Mouse (Mus musculus) left cerebral cortex, postnatal 14 days (tissue): ENCODE measurements at regions not wholly inside any gene's neighbourhood (a gene's known extent, or its start where the extent isn't known, plus 50 kb on each side); places are given as distances from the start of the nearest gene placed in this dataset.
A peak's percentile ranks its signal among the peaks of the same experiment; 100 is the strongest.

Experiments used
- DNase-seq, 2 experiments: peaks; one replicate each; pipeline ENCODE4 v3.0.0; 2021 to 2022; ENCODE audit warnings: low spot score in 2 of 2, mixed read lengths in 1 of 2
- intact Hi-C: fragments of 180-260 bp; cut with DNase I; formaldehyde crosslinking; loops from one replicate; pipeline ENCODE4 v1.15.1; 2025

DNA sequence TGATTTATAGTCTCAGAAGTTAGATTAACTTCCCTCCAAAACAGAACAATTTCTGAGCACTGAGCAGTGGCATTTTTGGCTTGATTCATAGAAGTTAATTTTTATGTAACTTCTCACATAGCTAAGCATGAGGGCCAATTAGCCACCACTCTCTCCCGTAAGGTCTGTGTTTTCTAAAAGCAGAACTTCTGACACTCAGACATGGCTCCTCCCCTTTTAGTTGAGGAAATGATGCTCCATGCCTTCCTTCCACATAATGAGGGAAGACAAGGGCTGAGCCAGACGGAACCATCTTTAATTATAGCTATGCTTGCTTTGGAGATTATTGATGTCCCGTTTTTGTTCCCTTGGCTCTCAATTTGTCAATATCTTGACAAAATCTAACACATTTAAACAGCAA lies 429.3 kb downstream of the Psat1 start:
- DNase-seq: no peak
- intact Hi-C loops: no loop called here

DNA sequence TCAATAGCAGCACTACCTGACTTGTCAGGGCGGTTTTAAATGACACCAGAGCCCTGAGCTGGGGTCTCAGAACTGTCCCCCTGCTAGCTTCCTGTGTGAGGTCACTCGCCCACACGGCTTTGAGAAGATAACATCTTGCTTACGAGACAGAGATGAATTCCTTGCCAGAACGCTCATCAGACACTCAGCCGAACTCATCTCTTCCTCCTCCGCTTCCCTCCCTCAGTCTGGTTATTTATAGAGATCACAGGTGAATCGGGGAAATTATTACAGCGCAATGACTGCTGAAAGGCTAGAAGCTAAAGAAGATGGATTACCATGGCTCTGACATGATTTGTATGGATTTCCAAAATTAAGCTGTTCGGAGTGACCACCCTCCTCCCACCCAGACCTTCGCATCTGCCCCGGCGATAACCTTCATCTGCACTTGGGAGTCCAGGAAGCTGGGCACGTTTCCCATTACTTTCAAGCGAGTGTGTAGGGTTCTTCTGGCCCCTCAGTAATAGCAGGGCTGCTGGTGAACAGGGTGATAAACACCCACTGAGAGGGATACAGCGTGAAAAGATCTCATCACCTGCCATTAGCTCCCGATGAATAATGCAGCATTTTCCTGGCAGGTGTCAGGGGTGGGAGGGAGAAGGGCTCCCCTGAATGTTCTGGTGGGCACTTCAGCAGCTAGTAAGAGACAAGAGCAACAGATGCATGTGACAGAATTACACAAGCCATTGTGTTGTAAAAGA lies 430.4 kb downstream of the Psat1 start:
- intact Hi-C loops: no loop called here
- DNase-seq: peak; percentile 15 to 40

DNA sequence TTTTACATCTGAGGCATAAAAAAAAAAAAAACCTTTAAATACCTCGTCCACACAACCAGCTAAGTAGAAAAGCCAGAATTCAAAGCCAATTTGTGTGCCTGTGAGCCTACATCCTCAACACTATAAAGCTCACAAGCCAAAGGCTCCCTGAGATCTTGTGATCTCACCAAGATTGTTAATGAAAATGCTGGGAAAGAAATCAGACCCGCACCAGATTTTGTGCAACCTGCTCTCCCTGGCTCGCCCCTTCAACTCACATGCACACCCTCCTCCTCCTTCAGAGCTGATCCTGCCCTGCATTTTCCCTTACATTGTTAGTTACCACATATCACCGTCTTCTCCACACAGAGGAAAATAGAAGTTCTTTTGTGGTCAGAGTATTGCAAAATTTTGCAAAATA lies 433.9 kb downstream of the Psat1 start:
- DNase-seq: peak in 1 of 2 experiments; percentile 13
- intact Hi-C loops: no loop called here

DNA sequence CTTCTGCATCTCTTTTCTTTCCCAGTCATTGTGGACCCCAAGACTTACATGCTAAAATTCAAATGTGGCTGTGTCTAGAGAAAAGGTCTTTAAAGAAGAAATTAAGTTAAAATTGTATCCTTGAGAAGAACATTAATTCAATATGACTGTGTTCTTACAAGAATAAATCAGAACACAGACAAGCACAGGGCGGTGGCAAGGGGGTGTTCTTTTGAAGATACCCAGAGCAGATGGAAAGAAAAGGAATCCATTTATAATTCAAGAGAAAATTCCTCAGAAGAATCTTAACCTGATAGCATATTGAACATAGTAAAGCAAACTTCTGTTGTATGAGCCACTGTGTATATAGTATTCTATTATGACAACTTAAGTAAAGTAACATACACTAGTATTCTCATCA lies 436.7 kb downstream of the Psat1 start:
- intact Hi-C loops: no loop called here
- peak in 1 of 2 experiments; percentile 10 for DNase-seq

DNA sequence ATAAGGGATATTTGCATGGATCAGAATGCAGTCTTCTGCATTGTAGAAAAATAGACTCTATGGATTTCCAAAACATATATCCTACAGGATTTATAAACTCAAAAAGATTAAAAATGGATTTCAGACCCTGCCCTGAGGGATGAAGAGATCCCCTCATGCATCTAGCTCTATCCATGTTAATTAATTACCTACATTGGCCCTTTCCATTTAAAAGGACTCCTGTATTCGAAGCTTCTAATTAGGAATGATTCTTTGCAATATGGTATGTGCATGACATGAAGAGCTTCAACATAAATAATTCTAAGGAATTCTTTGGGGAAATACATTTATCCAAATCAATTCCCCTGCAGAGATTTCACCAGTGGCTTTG lies 444.2 kb downstream of the Psat1 start:
- intact Hi-C loops: no loop called here

DNA sequence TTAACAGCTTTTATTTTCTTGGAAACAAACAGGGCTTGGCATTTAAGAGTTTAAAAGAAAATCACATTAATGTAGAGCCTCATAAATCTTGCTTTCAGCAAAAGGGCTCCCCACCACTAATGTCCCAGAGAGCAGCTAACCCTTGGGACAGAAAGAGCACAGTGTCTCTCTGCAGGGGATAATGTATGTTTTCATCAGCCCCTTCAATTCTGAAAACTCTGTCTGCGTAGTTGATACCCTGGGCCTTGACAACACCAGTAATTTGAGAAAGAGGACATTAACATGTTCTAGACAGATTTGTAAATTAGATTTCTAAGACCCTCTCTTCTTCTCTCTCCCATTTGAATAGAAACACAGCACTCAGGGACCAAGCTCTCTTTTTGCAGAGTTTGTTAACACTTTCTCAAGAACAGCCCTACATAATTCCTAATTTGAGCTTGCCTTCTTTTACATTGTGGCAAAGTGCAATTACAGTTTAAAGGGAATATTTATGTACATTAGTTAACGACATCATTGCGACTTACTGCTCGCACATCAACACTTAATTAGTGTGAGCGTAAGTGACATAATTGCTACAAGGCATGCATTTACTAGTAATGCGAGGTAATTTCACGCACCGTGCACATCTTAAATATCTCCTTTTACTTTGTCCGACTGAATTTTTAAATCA lies 444.7 kb downstream of the Psat1 start:
- intact Hi-C loops: no loop called here
- DNase-seq: no peak

More for the DNA sequence above, 444.2 kb downstream of the Psat1 start:
- no peak for DNase-seq

DNA sequence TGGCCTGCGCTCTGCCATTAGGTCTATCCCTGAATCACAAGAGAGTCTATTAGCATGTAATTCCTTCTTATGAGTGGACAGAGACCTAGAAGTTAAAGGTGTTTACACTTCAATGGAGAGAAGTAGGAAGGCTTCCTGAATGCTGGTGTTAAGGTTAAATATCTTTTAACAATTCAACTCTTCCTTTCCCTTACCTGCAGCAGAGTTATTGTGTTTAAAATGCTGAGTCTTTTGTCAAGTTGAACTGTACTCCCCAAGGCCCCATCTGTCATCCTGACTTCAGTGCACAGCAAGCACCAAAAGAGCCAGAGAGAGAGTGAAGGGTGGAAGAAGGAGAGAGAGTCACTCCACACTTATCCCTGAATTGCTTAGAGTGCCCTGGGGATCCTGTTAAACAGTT lies 451.6 kb downstream of the Psat1 start:
- no peak for DNase-seq
- intact Hi-C loops: no loop called here

DNA sequence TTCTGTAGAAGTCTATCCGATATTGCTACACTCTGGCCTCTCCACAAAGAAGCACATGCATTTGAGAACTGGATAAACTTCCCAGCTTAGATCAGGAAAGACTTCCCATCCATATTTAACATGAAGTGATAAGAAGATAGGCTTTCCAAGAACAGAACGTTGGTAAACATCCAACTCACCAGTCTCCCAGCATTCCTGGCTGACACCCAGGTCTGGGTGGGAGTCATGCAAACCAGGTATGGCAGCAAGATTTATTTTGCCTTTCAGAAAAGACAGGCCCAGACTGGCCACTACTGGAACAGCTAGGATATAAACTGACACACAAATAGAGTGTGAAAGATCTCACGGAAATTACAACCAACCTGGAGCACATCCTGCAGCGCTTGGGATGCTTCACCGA lies 459.6 kb downstream of the Psat1 start:
- intact Hi-C loops: no loop called here

DNA sequence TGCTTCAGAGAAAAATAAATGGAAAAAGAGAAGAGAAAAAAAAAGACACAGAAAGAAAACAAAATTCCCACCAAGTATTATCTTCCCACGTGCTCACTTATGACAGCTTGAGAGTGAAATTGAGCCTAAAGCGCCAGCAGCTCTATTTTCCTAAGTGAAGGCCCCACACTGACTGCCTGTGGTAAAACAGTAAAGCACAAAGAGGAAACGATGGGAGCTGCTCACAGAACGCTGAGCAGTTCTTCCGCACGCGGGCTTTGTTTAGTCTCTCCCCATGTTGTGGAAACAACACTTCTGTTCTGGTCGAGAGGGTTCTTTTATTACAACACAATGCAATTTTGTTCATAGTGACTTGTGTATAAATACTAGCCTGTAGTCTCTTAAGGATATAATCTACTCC lies 465.5 kb downstream of the Psat1 start:
- DNase-seq: no peak

More for the DNA sequence above, 459.6 kb downstream of the Psat1 start:
- DNase-seq: peak in 1 of 2 experiments; percentile 20

DNA sequence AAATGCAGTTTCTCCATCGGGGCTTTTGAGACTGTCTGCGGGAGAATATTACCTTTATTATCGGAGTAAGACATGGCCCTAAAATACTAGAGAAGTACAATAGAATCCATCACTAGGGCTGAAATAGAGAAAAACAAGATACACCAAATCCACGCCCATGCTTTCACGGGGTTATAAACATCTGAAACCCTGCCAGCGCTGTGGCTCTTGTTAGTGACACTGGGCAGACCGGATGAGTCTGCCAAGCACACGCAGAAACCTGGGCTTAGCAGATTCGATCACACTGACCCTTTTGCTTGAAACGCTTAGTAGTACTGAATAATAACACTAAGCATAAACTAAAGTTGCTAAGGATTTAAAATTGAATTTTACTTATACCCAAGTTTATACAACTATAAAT lies 477.6 kb downstream of the Psat1 start:
- no peak for DNase-seq
- intact Hi-C loops: no loop called here

More for the DNA sequence above, 465.5 kb downstream of the Psat1 start:
- intact Hi-C loops: no loop called here

DNA sequence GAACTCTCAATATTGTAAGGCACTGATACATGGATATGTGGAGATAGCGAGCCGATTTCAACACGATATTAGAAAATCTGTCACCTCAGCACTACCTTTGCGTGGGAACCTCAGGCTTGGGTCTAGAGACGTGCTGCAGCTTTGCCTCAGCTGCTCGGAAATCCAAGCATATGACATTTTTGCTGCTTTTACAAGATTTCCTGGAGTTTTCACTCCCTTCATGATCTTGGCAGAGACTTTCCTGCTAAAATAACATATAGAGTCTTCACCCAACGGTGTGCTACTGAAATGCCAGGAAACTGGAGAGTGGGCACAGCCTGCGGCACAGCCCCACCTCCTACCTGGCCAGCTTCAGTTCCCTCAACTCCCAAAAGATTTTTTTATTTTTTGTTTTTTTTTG lies 480.4 kb downstream of the Psat1 start:
- intact Hi-C loops: no loop called here

DNA sequence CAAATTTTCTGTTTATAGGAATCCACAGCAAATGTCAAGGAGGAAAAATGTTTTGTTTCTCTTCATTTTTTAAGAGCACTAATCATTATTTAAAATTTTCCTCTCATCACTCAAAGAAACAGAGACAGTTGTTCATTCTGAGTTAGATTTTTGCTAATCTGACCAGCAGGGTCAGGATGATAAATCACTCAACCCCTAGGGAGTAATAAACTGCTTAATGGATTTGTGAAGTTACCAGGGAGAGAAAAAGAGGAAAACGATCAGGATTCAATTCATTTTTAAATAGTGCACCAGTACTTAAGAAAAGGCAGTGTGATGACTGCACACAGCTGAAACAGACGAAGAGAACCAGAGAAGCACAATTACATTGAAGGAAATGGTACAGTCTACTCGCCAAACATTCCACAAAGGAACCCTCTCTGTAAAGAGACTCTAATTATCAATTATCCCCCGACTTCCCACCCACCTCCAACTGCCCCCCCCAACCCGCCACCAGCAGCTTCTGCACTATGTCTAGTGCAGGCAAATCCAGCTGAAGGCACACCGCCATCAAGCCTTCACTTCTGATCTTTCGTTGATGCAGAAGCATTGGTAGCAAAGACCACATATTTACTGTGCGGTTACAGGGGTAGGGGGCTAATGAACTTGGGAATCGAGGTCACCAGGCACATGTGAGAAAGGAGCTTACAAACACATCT lies 481.9 kb downstream of the Psat1 start:
- intact Hi-C loops: no loop called here
- no peak for DNase-seq

More for the DNA sequence above, 480.4 kb downstream of the Psat1 start:
- DNase-seq: peak; percentile 9 to 26

DNA sequence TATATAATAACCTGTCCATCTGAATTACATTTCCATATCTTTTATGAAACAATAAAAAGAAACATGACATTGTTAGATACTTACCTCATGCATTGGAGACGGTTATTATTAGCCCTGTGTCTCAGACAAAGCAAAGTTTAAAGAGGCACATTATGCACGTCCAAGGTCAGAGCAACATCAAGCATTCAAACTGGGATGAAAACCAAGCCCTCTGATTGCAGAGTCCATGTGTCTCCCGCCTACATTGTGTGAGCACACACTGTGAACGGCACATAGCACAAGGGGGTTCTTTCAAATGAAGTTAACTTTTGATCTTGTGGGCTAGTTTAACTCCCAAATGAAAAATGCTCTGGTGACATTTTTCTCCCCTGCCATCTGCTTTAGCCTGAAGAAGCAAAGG lies 489.3 kb downstream of the Psat1 start:
- DNase-seq: no peak
- intact Hi-C loops: no loop called here

DNA sequence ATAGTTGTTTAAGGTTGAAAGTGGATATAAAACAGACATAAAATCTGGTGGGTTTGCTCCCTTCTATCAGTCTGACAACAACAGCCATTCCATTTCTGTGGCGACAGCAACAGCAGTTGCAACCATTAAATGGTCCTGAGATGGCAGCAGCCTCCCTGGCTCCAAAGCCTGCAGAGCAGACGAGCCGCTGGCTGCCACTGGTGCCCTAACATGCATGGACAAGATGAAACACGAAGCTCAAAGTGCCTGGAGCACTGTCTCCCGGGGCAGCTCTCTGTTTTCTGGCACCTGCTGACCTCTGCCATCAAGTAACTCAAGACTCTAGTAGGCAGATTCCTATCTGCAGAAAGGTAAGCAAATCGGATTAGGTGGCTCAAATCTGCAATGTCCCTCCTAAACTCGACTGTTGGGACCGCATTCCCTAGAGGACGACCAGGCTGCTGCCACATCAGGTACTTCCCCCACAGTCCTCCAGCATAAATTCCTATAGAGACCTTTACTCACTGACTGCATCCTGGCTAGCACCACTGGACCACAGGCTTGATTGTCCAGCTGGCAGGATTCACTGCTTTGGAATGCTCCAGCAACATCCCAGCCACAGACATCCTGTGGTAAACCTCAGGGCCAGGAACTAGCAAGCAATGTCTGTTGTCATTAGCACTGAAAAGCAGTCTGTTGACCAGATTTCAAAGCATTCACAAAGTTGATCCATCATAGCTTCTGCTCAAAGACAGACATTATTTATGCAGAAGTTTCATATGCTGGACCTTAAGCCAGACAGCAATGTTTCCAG lies 490.0 kb downstream of the Psat1 start:
- DNase-seq: no peak
- intact Hi-C loops: no loop called here

DNA sequence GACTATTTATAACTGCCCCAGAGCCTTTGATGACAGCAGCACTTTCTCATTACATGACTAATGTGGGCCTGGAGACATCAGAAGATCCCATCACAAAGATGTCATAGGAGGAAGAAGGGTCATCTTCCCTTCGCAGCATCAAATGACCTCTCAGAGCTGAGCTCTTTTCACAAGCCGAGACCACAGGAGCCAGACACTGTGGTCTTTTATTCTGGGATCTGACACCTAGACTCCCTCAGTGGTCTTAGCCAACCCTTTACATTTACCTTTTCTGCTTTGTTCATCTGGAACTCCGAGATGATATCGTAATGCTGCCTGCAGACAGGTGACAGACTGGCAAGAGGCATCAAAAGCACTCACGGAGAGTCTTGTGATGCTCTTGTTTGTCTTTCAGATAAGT lies 498.1 kb downstream of the Psat1 start:
- no peak for DNase-seq
- intact Hi-C loops: no loop called here

DNA sequence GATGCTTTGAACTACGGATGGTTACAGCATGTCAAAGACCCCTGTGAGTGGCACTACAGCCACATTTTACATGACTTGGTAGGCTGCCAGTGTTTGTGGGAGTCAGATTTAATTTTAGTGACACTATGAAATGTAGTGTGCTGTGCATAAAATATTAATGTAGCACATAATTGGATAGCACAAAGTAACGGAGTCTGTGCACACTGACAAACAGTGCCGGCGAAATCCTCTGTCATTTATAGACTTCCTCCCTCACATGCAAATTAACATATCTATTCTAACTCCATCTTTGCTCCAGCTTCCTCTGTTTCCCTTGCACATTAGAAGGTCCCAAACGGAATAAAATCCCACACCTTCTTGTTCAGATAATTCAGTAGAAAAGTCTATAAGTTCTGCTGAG lies 515.3 kb downstream of the Psat1 start:
- DNase-seq: peak in 1 of 2 experiments; percentile 13
- intact Hi-C loops: no loop called here

DNA sequence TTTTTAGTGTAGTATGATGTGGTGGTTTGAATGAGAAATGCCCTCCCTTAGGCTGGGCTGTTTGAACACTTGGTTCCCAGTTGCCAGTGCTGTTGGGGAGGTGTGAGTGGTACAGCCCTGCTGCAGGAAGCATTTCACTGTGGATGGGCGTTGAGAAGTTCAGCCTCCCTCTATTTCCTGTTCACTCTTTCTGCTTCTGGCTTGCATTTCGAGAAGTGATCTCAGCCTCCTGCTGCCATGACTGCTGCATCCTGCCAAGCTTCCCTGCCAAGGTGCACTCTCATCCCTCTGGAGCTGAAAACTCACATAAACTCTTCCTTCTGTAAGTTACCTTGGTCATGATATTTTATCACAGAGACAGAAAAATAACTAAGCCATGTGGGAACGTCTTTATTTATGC lies 525.8 kb downstream of the Psat1 start:
- DNase-seq: peak in 1 of 2 experiments; percentile 9
- intact Hi-C loops: no loop called here

DNA sequence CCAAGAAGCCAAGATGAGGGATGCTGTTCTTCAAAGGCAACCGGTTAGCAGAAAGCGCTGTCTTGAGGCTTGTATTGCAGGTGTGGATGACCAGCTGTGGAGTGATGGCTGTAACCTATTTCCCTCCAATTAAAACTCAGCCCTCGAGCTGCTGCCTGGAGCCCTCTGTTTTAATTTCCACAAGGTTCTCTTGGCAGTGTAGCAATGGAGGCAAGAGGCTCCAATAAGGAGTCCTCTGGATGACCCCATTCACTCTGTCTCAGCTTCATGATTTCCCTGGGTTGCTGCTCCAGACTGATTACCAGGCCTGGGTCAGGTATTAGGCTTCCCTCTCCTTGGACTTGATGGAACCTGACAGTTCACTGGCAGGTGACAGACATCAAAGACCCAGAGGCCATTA lies 548.5 kb downstream of the Psat1 start:
- no peak for DNase-seq
- intact Hi-C loops: no loop called here

DNA sequence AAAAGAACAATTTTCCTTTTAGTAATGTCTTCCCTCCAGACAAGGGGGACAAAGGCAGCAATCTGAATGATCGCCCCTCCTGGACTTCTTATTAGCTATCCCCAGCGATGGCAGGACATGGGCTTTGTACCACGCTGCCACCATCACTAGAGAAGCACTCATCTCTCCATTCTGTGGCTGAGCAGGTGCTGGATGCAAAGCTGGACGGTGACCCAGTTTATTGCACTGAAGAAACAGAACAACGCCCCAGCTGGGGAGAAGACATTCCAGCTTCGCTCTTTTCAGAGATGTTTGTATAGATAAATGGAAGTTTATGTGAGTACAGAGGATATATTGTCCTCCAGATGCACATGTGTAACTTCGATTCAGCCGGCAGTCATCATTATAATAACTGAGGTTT lies 575.5 kb downstream of the Psat1 start:
- intact Hi-C loops: no loop called here
- DNase-seq: peak; percentile 11 to 21

DNA sequence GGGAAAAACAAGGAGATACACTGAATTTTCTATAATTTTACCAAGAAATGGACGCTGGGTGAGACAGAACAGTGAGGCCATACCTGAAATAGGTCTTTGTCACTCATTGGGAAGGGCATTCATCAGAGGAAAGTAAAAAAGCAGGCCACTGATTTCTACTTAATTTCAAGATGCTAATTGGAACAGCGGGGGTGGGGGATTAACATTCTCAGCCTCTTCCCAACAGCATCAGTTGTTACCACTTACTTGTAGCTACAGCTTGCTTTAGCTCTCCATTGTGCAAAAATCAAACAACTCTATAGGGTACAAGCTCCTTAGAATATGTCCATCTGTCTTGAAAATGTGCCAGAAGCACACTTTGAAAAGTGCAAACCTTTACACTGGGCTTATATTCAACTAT lies 580.2 kb downstream of the Psat1 start:
- DNase-seq: no peak
- intact Hi-C loops: no loop called here
